Mouse (Mus musculus) mesoderm, embryonic 11.5 days (tissue): ENCODE measurements around the gene Mavs.

ENCODE experiments used
- DNase-seq: peaks from one replicate; pipeline ENCODE4 v3.0.0-alpha.2; 2012; ENCODE audit warnings: low read depth, low spot score

Mavs gene

GRCm38 (mm10) chr2:131261481-131262212 lies 27.8 kb downstream of the Mavs start:
- DNase-seq: no peak

- DNase-seq: peak; percentile 98
These were observed 28.4 kb downstream of the Mavs start, which contains the start of gene Pank2 for GRCm38 (mm10) chr2:131262213-131262672. Gene Pank2 (plus strand): TSS chr2:131262495.

GRCm38 (mm10) chr2:131262680-131263670 lies 29.1 kb downstream of the Mavs start:
- peak; percentile 59 for DNase-seq

GRCm38 (mm10) chr2:131264027-131264426 lies 30.2 kb downstream of the Mavs start:
- no peak for DNase-seq

GRCm38 (mm10) chr2:131265056-131265455 lies 31.2 kb downstream of the Mavs start:
- no peak for DNase-seq

- no peak for DNase-seq
These were observed 41.6 kb downstream of the Mavs start for GRCm38 (mm10) chr2:131275493-131275892.

GRCm38 (mm10) chr2:131276722-131277121 lies 42.9 kb downstream of the Mavs start:
- no peak for DNase-seq

- no peak for DNase-seq
These were observed 47.7 kb downstream of the Mavs start for GRCm38 (mm10) chr2:131281596-131281995.

- DNase-seq: no peak
These were observed 52.4 kb downstream of the Mavs start for GRCm38 (mm10) chr2:131286276-131286675.

GRCm38 (mm10) chr2:131290669-131291068 lies 56.8 kb downstream of the Mavs start:
- DNase-seq: no peak

GRCm38 (mm10) chr2:131296746-131297261 lies 62.9 kb downstream of the Mavs start:
- no peak for DNase-seq
